Mouse (Mus musculus) C2C12 (cell line): ENCODE results near the gene Nlrc4.
"Not testable (repeated sequence)": the region's sequence is repeated elsewhere in the genome, so short reads cannot be mapped to it uniquely, and the experiment has no call there.

Experiments used
- CEBPB ChIP-seq: IDR thresholded peaks from one replicate; pipeline ENCODE4 v1.6.1; 2011; ENCODE audit warnings: low read depth, mild to moderate bottlenecking, control low read depth, moderate library complexity
- CTCF ChIP-seq: IDR thresholded peaks from one replicate; pipeline ENCODE4 v1.5.1; 2011; ENCODE audit not compliant: control insufficient read depth, insufficient read depth, insufficient read length
- MYOD1 ChIP-seq: IDR thresholded peaks from one replicate; pipeline ENCODE4 v1.6.1; 2011; ENCODE audit warnings: low read depth; ENCODE audit not compliant: control insufficient read depth, insufficient read length
- MYOG ChIP-seq: IDR thresholded peaks from one replicate; pipeline ENCODE4 v1.6.1; 2011; ENCODE audit not compliant: control insufficient read depth, insufficient read length; ENCODE audit errors: extremely low read depth

DNA sequence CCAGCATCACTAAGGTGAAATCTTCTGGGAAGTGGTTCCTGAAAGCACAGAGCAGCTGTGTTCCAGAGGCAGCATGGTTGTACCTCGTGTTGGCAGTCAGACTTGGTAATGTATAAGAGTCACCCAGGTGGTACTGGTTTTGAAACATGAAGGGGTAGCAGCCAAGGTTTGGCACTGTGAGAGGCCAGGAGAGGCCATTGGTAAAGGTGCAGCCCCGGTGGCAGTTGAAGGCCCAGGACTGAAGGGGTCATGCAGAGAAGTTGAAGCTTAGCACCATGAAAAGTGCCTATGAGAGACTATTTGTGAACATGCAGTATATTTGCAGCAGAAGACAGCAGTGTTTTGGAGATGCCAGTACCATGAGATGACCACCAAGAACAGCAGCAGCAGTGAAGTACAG lies 9.0 kb upstream of the Nlrc4 start:
- not testable (repeated sequence) for TF ChIP-seq CTCF, CEBPB, MYOG, MYOD1
